Mouse (Mus musculus) midbrain, embryonic 11.5 days (tissue): ENCODE data around the gene Gm8439. TPM values are rescaled to one million over a fixed set of nuclear protein-coding genes. Genes with fewer than 3 reads are reported as not detected.
A peak's percentile ranks its signal among the peaks of the same experiment; 100 is the strongest.

ENCODE experiments used
- ATAC-seq: fragments of 200-750 bp; cut with Nextera tagmentation; 2 replicates; pipeline ENCODE4 v1.8.0; 2017; ENCODE audit warnings: moderate TSS enrichment, moderate library complexity; ENCODE audit not compliant: low FRiP score
- DNase-seq: peaks from one replicate; pipeline ENCODE4 v3.0.0; 2015; ENCODE audit warnings: low spot score; ENCODE audit errors: missing footprints
- H3K27ac ChIP-seq: fragments of 300-500 bp; sonication (generic); 2 replicates; pipeline ENCODE4 v1.5.1; 2014; ENCODE audit warnings: low read depth, low read length
- H3K27me3 ChIP-seq: fragments of 300-500 bp; sonication (generic); 2 replicates; pipeline ENCODE4 v1.6.1; 2014; ENCODE audit warnings: mild to moderate bottlenecking, low read length, moderate library complexity, mixed read lengths; ENCODE audit not compliant: control insufficient read depth, insufficient read depth
- H3K36me3 ChIP-seq: fragments of 300-500 bp; sonication (generic); 2 replicates; pipeline ENCODE4 v1.6.1; 2014; ENCODE audit warnings: mild to moderate bottlenecking, low read length, moderate library complexity, mixed read lengths; ENCODE audit not compliant: control insufficient read depth, insufficient read depth
- H3K4me1 ChIP-seq: fragments of 300-500 bp; sonication (generic); 2 replicates; pipeline ENCODE4 v1.6.1; 2014; ENCODE audit warnings: low read length; ENCODE audit not compliant: control insufficient read depth, insufficient read depth
- H3K4me2 ChIP-seq: fragments of 300-500 bp; sonication (generic); 2 replicates; pipeline ENCODE4 v1.6.1; 2014; ENCODE audit warnings: mild to moderate bottlenecking, moderate library complexity
- H3K4me3 ChIP-seq: fragments of 300-500 bp; sonication (generic); 2 replicates; pipeline ENCODE4 v1.5.1; 2014; ENCODE audit warnings: low read depth, low read length
- H3K9ac ChIP-seq: fragments of 300-500 bp; sonication (generic); 2 replicates; pipeline ENCODE4 v1.6.1; 2014; ENCODE audit warnings: low read length
- H3K9me3 ChIP-seq: fragments of 300-500 bp; sonication (generic); 2 replicates; pipeline ENCODE4 v1.6.1; 2016; ENCODE audit warnings: low read length; ENCODE audit not compliant: control insufficient read depth
- WGBS: fragments of 180-500 bp; shearing (Covaris S2); extraction: QIAGEN DNeasy Blood & Tissue Kit; methylation state at CpG from one replicate; pipeline ENCODE4 v1.1.7; 2014; 5-methylcytosine and 5-hydroxymethylcytosine counted together
- polyA plus RNA-seq: library from polyadenylated mRNA; unstranded; fragments of >200 nt; fragmentation: Nextera tagmentation; extraction: Ambion mirVana; gene quantifications from 2 replicates; pipeline ENCODE4 v1.2.1, GENCODE M21; 2014

Gm8439 gene
- polyA plus RNA-seq, 1 experiment from 2014 or later = not detected

DNA sequence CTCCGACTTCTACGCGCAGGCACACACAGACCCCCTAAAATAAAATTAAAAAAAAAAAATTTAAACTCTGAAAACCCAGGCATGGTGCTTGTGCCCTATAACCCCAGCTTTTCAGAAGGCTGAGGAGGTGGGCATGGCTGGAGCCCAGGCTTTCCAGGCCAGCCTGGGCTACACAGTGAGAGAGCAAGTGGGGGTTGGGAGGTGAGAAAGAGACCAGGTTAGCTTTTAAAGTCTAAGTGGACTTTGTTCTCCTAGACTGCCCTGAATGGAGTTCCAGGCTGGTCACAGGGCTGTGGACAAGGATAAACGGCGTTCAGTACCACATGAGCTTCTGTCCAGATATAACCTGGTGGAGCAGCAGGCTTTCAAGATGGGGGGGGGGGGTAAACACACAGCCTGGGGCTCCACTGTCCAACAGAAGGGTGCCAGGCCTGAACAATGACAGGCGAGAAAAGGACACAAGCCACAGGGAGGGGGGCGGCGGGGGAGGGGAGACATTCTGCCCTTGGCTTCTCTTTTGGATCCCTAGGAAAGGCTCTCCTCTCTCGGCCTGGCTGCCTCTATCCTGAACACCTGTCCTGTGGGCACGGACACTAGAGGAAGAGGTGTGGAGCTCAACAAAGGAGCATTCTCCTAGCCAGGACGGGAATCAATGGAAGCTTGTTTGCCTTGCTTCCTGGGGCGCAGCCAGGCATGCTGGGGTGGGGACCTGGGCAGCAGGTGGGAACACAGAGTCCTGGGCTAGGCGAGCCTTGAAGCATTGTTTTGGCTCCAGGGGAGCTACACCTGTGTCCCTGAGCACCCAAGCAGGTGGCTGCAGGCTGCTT is 27.9 kb downstream of the Gm8439 start:
- Histone ChIP-seq H3K4me1 (peaks cover 10% of the 10 kb centered on the region; the same call in 1 of the 2 replicates), H3K36me3 (no peaks in the 10 kb centered on the region), H3K4me3 (no peak overlapping the region), H3K4me2 (no peak overlapping the region), H3K9ac (no peak overlapping the region), H3K27me3 (no peaks in the 10 kb centered on the region), H3K9me3 (no peaks in the 10 kb centered on the region), H3K27ac (no peak overlapping the region)
- 64% methylated on average over 13 of the region's 13 CpGs for WGBS
- ATAC-seq = no peak
- no peak for DNase-seq

- DNase-seq (no peak), ATAC-seq (no peak)
- Histone ChIP-seq H3K27me3 (no peaks in the 10 kb centered on the region), H3K4me1 (no peaks in the 10 kb centered on the region), H3K27ac (no peak overlapping the region), H3K4me3 (no peak overlapping the region), H3K36me3 (no peaks in the 10 kb centered on the region), H3K4me2 (no peak overlapping the region), H3K9me3 (no peaks in the 10 kb centered on the region), H3K9ac (no peak overlapping the region)
- 91% methylated on average over 6 of the region's 6 CpGs for WGBS
These were observed 39.2 kb downstream of the Gm8439 start for GRCm38 (mm10) chr4:120627728-120628127.

DNA sequence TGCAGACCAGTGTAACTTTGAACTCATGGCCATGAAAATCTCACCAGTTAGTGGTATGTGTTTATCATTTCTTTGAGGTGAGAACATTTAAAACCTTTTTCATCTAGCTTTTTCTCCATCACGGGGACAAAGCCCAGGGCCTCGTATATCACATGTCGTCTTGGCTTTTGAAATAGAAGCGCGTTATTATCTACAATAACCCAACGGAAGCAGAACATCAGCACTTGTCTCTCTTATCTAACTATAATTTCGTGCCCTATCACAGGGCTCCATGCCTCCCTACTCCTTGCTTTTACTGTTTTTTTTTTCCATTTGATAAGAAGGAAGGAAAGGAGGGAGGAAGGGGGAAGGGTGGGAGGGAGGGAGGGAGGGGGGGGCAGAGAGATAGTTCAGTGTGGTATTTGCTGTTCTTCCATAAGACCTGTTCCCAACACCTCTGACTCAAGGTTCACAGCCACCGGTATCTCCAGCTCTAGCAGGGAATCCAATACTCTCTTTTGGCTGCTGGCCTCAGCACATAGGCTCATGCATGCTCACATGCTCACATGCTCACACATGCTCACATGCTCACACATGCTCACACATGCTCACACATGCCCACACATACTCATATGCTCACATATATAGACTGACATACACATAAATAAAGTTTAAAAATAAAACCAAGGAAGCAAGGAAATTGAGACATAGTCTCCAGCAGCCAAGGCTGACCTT is 41.8 kb downstream of the Gm8439 start:
- Histone ChIP-seq H3K27me3 (no peaks in the 10 kb centered on the region), H3K9ac (no peak overlapping the region), H3K4me2 (no peak overlapping the region), H3K9me3 (no peaks in the 10 kb centered on the region), H3K36me3 (no peaks in the 10 kb centered on the region), H3K4me1 (no peaks in the 10 kb centered on the region), H3K4me3 (no peak overlapping the region), H3K27ac (no peak overlapping the region)
- no peak for DNase-seq
- no peak for ATAC-seq
- WGBS = 91% methylated on average over 8 of the region's 8 CpGs

- H3K9ac ChIP-seq = no peak overlapping the region
- no peaks in the 10 kb centered on the region for H3K9me3 ChIP-seq
- ATAC-seq (no peak), DNase-seq (no peak)
- H3K4me3 ChIP-seq = no peak overlapping the region
- 81% methylated on average over 6 of the region's 6 CpGs for WGBS
- H3K27ac ChIP-seq = no peak overlapping the region
- no peak overlapping the region for H3K4me2 ChIP-seq
- no peaks in the 10 kb centered on the region for H3K27me3 ChIP-seq
- H3K4me1 ChIP-seq = no peaks in the 10 kb centered on the region
- H3K36me3 ChIP-seq = no peaks in the 10 kb centered on the region
These were observed 43.3 kb downstream of the Gm8439 start for GRCm38 (mm10) chr4:120631828-120632227.

GRCm38 (mm10) chr4:120635351-120635750 is 46.8 kb downstream of the Gm8439 start:
- Histone ChIP-seq H3K9me3 (no peaks in the 10 kb centered on the region), H3K36me3 (no peaks in the 10 kb centered on the region), H3K4me3 (no peak overlapping the region), H3K4me1 (no peaks in the 10 kb centered on the region), H3K27ac (no peak overlapping the region), H3K9ac (no peak overlapping the region), H3K27me3 (no peaks in the 10 kb centered on the region), H3K4me2 (no peak overlapping the region)
- DNase-seq (no peak), ATAC-seq (no peak)
- WGBS = 74% methylated on average over 2 of the region's 2 CpGs

DNA sequence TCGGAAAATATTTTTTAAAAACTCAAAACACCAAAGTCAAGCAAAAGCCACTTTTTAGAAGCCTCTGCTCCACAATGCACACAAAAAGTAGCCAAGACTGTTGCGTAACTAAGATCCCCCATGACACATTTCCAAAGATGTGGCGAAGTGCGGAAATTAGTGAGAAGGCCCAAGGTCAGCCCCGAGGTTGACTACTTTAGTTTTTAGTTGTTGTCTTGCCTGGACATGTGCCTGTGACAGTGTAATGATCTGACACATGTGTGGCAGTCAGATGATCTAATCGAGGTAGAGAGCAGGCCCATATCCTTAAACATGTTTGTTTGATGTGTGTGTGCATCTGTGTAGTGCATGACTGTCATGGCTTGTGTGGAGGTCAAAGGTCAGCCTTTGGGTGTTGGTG is 53.4 kb downstream of the Gm8439 start:
- ATAC-seq (no peak), DNase-seq (no peak)
- no peak overlapping the region for H3K4me2 ChIP-seq
- H3K4me1 ChIP-seq = no peaks in the 10 kb centered on the region
- H3K36me3 ChIP-seq = no peaks in the 10 kb centered on the region
- H3K27me3 ChIP-seq = no peaks in the 10 kb centered on the region
- H3K9me3 ChIP-seq = no peaks in the 10 kb centered on the region
- no peak overlapping the region for H3K9ac ChIP-seq
- H3K27ac ChIP-seq = no peak overlapping the region
- H3K4me3 ChIP-seq = no peak overlapping the region
- 92% methylated on average over 6 of the region's 6 CpGs for WGBS

GRCm38 (mm10) chr4:120643899-120644298 is 55.4 kb downstream of the Gm8439 start:
- peaks cover 7% of the 10 kb centered on the region; the same call in 1 of the 2 replicates for H3K27me3 ChIP-seq
- H3K4me2 ChIP-seq = no peak overlapping the region
- DNase-seq = no peak
- no peak overlapping the region for H3K4me3 ChIP-seq
- H3K9ac ChIP-seq = no peak overlapping the region
- 86% methylated on average over 3 of the region's 3 CpGs for WGBS
- ATAC-seq = no peak
- H3K36me3 ChIP-seq = no peaks in the 10 kb centered on the region
- H3K9me3 ChIP-seq = no peaks in the 10 kb centered on the region
- H3K27ac ChIP-seq = no peak overlapping the region
- no peaks in the 10 kb centered on the region for H3K4me1 ChIP-seq

DNA sequence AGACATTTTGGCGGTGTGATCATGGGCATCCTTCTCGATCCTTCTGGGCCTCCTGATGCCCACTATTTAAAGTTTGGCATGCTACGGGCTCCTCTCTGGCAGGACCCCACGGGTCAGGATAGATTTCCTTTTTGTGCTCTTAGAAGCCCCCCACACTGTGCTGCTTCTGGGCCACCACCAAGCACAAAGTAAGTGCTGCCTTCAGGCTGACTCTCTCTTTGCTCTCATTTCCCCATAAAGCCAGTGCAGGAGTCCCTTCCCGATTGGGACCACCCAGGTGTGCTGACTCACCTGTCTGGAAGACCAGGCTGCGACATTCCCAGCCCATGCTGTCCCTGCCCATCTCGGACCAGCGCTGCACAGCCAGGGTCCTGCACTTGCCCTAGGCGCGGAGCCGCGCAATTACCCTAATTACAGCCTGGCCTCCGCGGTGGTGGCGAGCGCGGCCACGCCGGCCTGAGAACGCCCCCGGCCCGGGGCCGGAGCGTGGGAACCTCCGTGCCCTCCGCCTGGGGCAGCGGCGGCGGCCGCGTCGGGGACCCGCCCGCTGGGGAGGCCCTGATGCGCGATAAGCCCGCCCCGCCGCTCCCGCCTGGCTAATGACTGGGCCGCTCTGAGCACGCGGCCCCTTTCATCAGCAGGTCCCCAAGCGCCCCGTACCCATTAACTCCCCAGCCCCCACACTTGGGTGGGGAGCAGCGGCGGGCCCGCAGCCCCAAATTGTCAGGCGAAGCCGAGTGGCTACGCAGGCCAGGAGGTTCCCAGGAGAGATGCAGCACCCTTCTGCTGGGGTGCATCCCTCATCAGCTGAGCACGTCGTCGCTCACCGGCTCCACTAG is 61.0 kb downstream of the Gm8439 start:
- Histone ChIP-seq H3K9me3 (no peaks in the 10 kb centered on the region), H3K9ac (peak overlapping the region; percentile 61), H3K4me1 (peaks cover 5% of the 10 kb centered on the region), H3K27me3 (peaks cover 24% of the 10 kb centered on the region), H3K4me2 (peak overlapping the region; percentile 92), H3K27ac (no peak overlapping the region), H3K4me3 (peak overlapping the region; percentile 43), H3K36me3 (no peaks in the 10 kb centered on the region)
- ATAC-seq = peak; percentile 82
- peak; percentile 93 for DNase-seq
- WGBS = 4% methylated on average over 55 of the region's 55 CpGs
